Mouse (Mus musculus) spleen, adult 10 weeks (tissue): ENCODE results near the gene Olfr875. TPM values are rescaled to one million over a fixed set of nuclear protein-coding genes. Genes with fewer than 3 reads are reported as not detected.

ENCODE experiments used
- polyA plus RNA-seq: library from polyadenylated mRNA; stranded (reverse); fragments of 350-450 nt; fragmentation: Illumina TruSeq; extraction: RNeasy Lipid Tissue Mini Kit (QIAGEN cat#74804); gene quantifications from one replicate; pipeline ENCODE4 v1.2.3, GENCODE M21; 2015; ENCODE audit warnings: low replicate concordance; ENCODE audit not compliant: insufficient read depth

Olfr875 gene
- not detected for polyA plus RNA-seq

GRCm38 (mm10) chr9:37771759-37772158 is at the start of gene Olfr875:
Gene Olfr875, plus strand, starts transcription at chr9:37771857.

GRCm38 (mm10) chr9:37744806-37745205 is 26.9 kb upstream of the Olfr875 start, which contains the start of gene Olfr874:
Gene Olfr874, plus strand, starts transcription at chr9:37745106.

GRCm38 (mm10) chr9:37802731-37803130 is 31.1 kb downstream of the Olfr875 start, which contains the start of gene Olfr876:
Gene Olfr876, plus strand, starts transcription at chr9:37803031.

Other genes with a start within 250 kb of the Olfr875 start
- 20.3 TPM for gene Esam, start 243.8 kb upstream of the Olfr875 start, polyA plus RNA-seq
- 4.5 TPM for gene Vsig2, start 232.6 kb upstream of the Olfr875 start, polyA plus RNA-seq
- gene Nrgn, start 219.0 kb upstream of the Olfr875 start, polyA plus RNA-seq, result 2.5 TPM
- gene Siae, start 216.2 kb upstream of the Olfr875 start, polyA plus RNA-seq, result 18.9 TPM
- 3.2 TPM for gene Spa17, start 158.1 kb upstream of the Olfr875 start, polyA plus RNA-seq
- 72.9 TPM for gene Tbrg1, start 114.5 kb upstream of the Olfr875 start, polyA plus RNA-seq
- gene Panx3, start 102.6 kb upstream of the Olfr875 start, polyA plus RNA-seq, result not detected
- not detected for gene Olfr160, start 55.6 kb upstream of the Olfr875 start, polyA plus RNA-seq
- not detected for gene Olfr874, start 26.8 kb upstream of the Olfr875 start, polyA plus RNA-seq
- gene Olfr876, start 31.2 kb downstream of the Olfr875 start, polyA plus RNA-seq, result not detected
- not detected for gene Olfr877, start 82.4 kb downstream of the Olfr875 start, polyA plus RNA-seq
- not detected for gene Olfr145, start 124.9 kb downstream of the Olfr875 start, polyA plus RNA-seq
- not detected for gene Olfr878, start 146.0 kb downstream of the Olfr875 start, polyA plus RNA-seq
- not detected for gene Olfr881, start 220.0 kb downstream of the Olfr875 start, polyA plus RNA-seq